Mouse (Mus musculus): ENCODE measurements around the gene Tars2.

Tars2 gene

GRCm38 (mm10) chr3:95734092-95734702, 25.8 kb downstream of the Tars2 start:
- DNase-seq (ENCODE audit: low spot score in 2 of 2): no peak

- DNase-seq (ENCODE audit: low spot score in 2 of 2): no peak
Measured at GRCm38 (mm10) chr3:95732744-95733521, 27.1 kb downstream of the Tars2 start.

- DNase-seq (ENCODE audit: low spot score in 2 of 2): peak in 1 of 2 experiments; percentile 28
Measured at GRCm38 (mm10) chr3:95732297-95732696, 27.7 kb downstream of the Tars2 start.

- DNase-seq (ENCODE audit: low spot score in 2 of 2): no peak
Measured at GRCm38 (mm10) chr3:95731802-95732201, 28.2 kb downstream of the Tars2 start.

- DNase-seq (ENCODE audit: low spot score in 2 of 2): no peak
Measured at GRCm38 (mm10) chr3:95730431-95730830, 29.6 kb downstream of the Tars2 start.

GRCm38 (mm10) chr3:95728906-95729305, 31.1 kb downstream of the Tars2 start:
- DNase-seq (ENCODE audit: low spot score in 2 of 2): no peak

GRCm38 (mm10) chr3:95726696-95727358, 33.2 kb downstream of the Tars2 start:
- DNase-seq (ENCODE audit: low spot score in 2 of 2): no peak

- DNase-seq (ENCODE audit: low spot score in 2 of 2): no peak
Measured at GRCm38 (mm10) chr3:95725863-95726262, 34.1 kb downstream of the Tars2 start.

GRCm38 (mm10) chr3:95722386-95722785, 37.6 kb downstream of the Tars2 start:
- DNase-seq (ENCODE audit: low spot score in 2 of 2): no peak

- no peak for DNase-seq (ENCODE audit: low spot score in 2 of 2)
Measured at GRCm38 (mm10) chr3:95718153-95718552, 41.9 kb downstream of the Tars2 start.

- DNase-seq (ENCODE audit: low spot score in 2 of 2): no peak
Measured at GRCm38 (mm10) chr3:95716075-95716474, 43.9 kb downstream of the Tars2 start.

GRCm38 (mm10) chr3:95709967-95710366, 50.0 kb downstream of the Tars2 start:
- DNase-seq (ENCODE audit: low spot score in 2 of 2): no peak

GRCm38 (mm10) chr3:95709044-95709443, 51.0 kb downstream of the Tars2 start:
- DNase-seq (ENCODE audit: low spot score in 2 of 2): no peak

- DNase-seq (ENCODE audit: low spot score in 2 of 2): no peak
Measured at GRCm38 (mm10) chr3:95707497-95707896, 52.5 kb downstream of the Tars2 start.

GRCm38 (mm10) chr3:95706273-95706672, 53.7 kb downstream of the Tars2 start:
- DNase-seq (ENCODE audit: low spot score in 2 of 2): no peak

GRCm38 (mm10) chr3:95704612-95705011, 55.4 kb downstream of the Tars2 start:
- no peak for DNase-seq (ENCODE audit: low spot score in 2 of 2)

GRCm38 (mm10) chr3:95703276-95703675, 56.7 kb downstream of the Tars2 start:
- no peak for DNase-seq (ENCODE audit: low spot score in 2 of 2)

GRCm38 (mm10) chr3:95701877-95702540, 58.0 kb downstream of the Tars2 start:
- DNase-seq (ENCODE audit: low spot score in 2 of 2): peak; percentile 38 to 56

- DNase-seq (ENCODE audit: low spot score in 2 of 2): no peak
Measured at GRCm38 (mm10) chr3:95701085-95701484, 58.9 kb downstream of the Tars2 start.

- DNase-seq (ENCODE audit: low spot score in 2 of 2): no peak
Measured at GRCm38 (mm10) chr3:95700233-95700681, 59.7 kb downstream of the Tars2 start.

- no peak for DNase-seq (ENCODE audit: low spot score in 2 of 2)
Measured at GRCm38 (mm10) chr3:95698286-95698685, 61.7 kb downstream of the Tars2 start.

GRCm38 (mm10) chr3:95696360-95696759, 63.6 kb downstream of the Tars2 start:
- no peak for DNase-seq (ENCODE audit: low spot score in 2 of 2)
